Mouse (Mus musculus) midbrain, embryonic 10.5 days (tissue): ENCODE measurements around the gene Dis3l2. TPM values are rescaled to one million over a fixed set of nuclear protein-coding genes. Genes with fewer than 3 reads are reported as not detected.
A peak's percentile ranks its signal among the peaks of the same experiment; 100 is the strongest.

Experiments used
- DNase-seq: peaks from one replicate; pipeline ENCODE4 v3.0.0-alpha.2; 2017; ENCODE audit warnings: low spot score
- H3K27ac ChIP-seq: fragments of 300-500 bp; sonication (generic); replicated peaks from 2 replicates; pipeline ENCODE4 v1.5.1; 2016; ENCODE audit warnings: mild to moderate bottlenecking
- H3K27me3 ChIP-seq: fragments of 300-500 bp; sonication (generic); 2 replicates; pipeline ENCODE4 v1.6.1; 2016; ENCODE audit warnings: low read depth, mild to moderate bottlenecking; ENCODE audit not compliant: poor library complexity, severe bottlenecking
- H3K36me3 ChIP-seq: fragments of 300-500 bp; sonication (generic); 2 replicates; pipeline ENCODE4 v1.6.1; 2016; ENCODE audit warnings: mild to moderate bottlenecking, moderate library complexity
- H3K4me1 ChIP-seq: fragments of 300-500 bp; sonication (generic); 2 replicates; pipeline ENCODE4 v1.6.1; 2016
- H3K4me3 ChIP-seq: fragments of 300-500 bp; sonication (generic); 2 replicates; pipeline ENCODE4 v1.5.1; 2016; ENCODE audit warnings: mild to moderate bottlenecking, moderate library complexity
- H3K9me3 ChIP-seq: fragments of 300-500 bp; sonication (generic); replicated peaks from 2 replicates; pipeline ENCODE4 v1.6.1; 2016; ENCODE audit warnings: mild to moderate bottlenecking
- WGBS: fragments of 180-500 bp; shearing (Covaris S2); methylation state at CpG from one replicate; pipeline ENCODE4 v1.1.7; 2016; 5-methylcytosine and 5-hydroxymethylcytosine counted together
- polyA plus RNA-seq: library from polyadenylated mRNA; unstranded; fragments of >200 nt; fragmentation: Nextera tagmentation; extraction: Ambion mirVana; gene quantifications from 2 replicates; pipeline ENCODE4 v1.2.1, GENCODE M21; 2016

Gene Dis3l2
- polyA plus RNA-seq, 1 experiment from 2014 or later = 33.3 TPM

DNA sequence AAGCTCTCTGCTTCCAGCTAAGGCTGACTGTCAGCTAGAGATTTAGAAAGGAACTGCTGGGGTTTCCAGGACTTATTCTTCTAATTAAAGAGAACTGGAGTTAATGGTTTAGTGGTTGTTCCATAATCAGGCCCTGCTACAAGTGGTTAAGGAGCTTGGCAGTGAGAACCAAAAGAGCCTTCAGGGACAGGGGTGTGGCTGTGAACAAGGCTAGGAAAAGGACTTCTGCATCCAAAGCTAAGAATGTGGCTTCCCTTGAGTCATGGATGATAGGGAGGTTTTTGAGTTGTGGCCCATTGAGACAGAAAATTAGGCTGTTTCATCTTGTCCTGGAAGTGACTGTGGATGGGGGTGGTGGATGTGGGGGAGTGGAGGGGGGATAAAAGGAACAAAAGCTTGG lies 252.2 kb downstream of the Dis3l2 start:
- no peak overlapping the region for H3K4me3 ChIP-seq
- H3K4me1 ChIP-seq = no peaks in the 10 kb centered on the region
- peaks cover 5% of the 10 kb centered on the region; the same call in 1 of the 2 replicates for H3K36me3 ChIP-seq
- DNase-seq = no peak
- no peaks in the 10 kb centered on the region for H3K9me3 ChIP-seq
- no peak overlapping the region for H3K27ac ChIP-seq
- no peaks in the 10 kb centered on the region for H3K27me3 ChIP-seq

GRCm38 (mm10) chr1:86968261-86968964 lies 264.8 kb downstream of the Dis3l2 start:
- 51% methylated on average over 6 of the region's 6 CpGs for WGBS
- Histone ChIP-seq H3K36me3 (no peaks in the 10 kb centered on the region), H3K27ac (no peak overlapping the region), H3K9me3 (no peaks in the 10 kb centered on the region), H3K4me1 (peaks cover 4% of the 10 kb centered on the region), H3K27me3 (no peaks in the 10 kb centered on the region), H3K4me3 (no peak overlapping the region)
- DNase-seq = no peak

DNA sequence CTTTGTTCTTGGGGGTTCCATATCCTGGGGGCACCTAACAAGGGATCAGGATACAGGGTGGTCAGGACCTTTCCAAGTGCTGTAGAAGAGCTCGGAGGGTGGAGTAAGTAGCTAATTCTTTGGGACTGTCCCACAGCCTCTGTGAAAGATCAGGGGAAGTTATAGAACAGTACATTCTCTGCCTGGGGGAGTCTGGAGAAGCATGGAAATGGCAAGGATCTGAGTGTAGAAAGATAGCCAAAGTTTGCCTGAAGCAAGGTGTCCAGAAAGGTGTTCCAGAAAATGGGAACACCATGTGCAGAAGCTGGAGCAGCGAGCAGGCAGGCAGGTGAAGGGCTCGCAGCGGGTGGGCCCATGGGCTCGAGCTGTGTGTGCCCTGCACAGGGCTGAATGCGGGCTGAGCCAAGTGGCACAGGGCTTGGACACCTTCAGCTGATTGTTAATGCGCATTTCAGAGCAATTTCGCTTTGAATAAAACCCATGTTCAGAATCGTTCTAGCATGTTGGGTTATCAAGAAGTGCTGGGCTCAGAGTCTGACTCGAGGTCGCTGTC lies 265.6 kb downstream of the Dis3l2 start:
- H3K36me3 ChIP-seq = no peaks in the 10 kb centered on the region
- H3K27me3 ChIP-seq = no peaks in the 10 kb centered on the region
- DNase-seq = no peak
- no peak overlapping the region for H3K4me3 ChIP-seq
- H3K9me3 ChIP-seq = no peaks in the 10 kb centered on the region
- 78% methylated on average over 11 of the region's 11 CpGs for WGBS
- H3K4me1 ChIP-seq = peaks cover 4% of the 10 kb centered on the region
- peak overlapping the region; percentile 42; the same call in 1 of the 2 replicates for H3K27ac ChIP-seq

DNA sequence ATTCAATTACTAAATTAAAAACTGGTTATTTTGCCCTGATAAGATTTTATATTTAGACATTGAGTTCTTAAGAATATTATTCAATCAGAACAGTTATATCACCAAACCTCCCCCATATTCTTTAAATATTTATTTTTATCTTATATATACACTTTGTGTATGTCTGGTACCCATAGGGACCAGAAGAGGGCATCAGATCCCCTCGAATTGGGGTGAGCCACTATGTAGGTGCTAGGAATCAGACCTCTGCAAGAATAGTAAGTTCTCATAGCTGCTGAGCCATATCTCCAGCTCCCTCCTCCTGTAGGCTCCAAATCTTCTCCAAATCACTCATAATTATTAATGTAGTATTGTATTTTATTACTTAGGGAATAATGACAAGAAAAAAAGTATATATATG lies 269.1 kb downstream of the Dis3l2 start:
- no peaks in the 10 kb centered on the region for H3K9me3 ChIP-seq
- H3K4me1 ChIP-seq = peaks cover 4% of the 10 kb centered on the region
- no peak overlapping the region for H3K27ac ChIP-seq
- no peak for DNase-seq
- WGBS = 50% methylated on average over 1 of the region's 1 CpGs
- no peaks in the 10 kb centered on the region for H3K27me3 ChIP-seq
- no peaks in the 10 kb centered on the region for H3K36me3 ChIP-seq
- no peak overlapping the region for H3K4me3 ChIP-seq

DNA sequence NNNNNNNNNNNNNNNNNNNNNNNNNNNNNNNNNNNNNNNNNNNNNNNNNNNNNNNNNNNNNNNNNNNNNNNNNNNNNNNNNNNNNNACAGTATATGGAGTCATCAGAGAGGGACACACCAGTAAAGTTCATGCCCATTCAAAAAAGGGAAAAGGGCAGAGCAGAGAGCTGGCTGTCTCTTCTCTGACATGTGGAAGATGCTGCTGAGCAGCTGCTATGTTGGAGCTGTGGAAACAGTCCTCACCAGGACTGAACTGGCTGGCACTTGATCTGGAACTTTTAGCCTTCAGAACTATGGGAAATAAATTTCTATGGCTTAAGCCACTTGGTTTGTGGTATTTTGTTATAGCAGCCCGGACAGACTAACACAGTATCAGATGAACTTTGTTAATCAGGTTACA lies 273.4 kb downstream of the Dis3l2 start:
- no peaks in the 10 kb centered on the region for H3K36me3 ChIP-seq
- no peak overlapping the region for H3K4me3 ChIP-seq
- 94% methylated on average over 1 of the region's 1 CpGs for WGBS
- H3K27ac ChIP-seq = no peak overlapping the region
- H3K4me1 ChIP-seq = no peaks in the 10 kb centered on the region
- no peak for DNase-seq
- H3K27me3 ChIP-seq = no peaks in the 10 kb centered on the region
- no peaks in the 10 kb centered on the region for H3K9me3 ChIP-seq

- Histone ChIP-seq H3K9me3 (no peaks in the 10 kb centered on the region), H3K4me3 (no peak overlapping the region), H3K27ac (no peak overlapping the region), H3K36me3 (0 out of 2 replicates have a peak, but pooled peaks cover 3% of the 10 kb centered on the region), H3K4me1 (no peaks in the 10 kb centered on the region), H3K27me3 (no peaks in the 10 kb centered on the region)
- no peak for DNase-seq
Measured at GRCm38 (mm10) chr1:86986372-86986771, 282.8 kb downstream of the Dis3l2 start.

- WGBS = 39% methylated on average over 5 of the region's 5 CpGs
- Histone ChIP-seq H3K4me3 (no peak overlapping the region), H3K4me1 (peaks cover 14% of the 10 kb centered on the region), H3K36me3 (0 out of 2 replicates have a peak, but pooled peaks cover 3% of the 10 kb centered on the region), H3K9me3 (no peaks in the 10 kb centered on the region), H3K27me3 (no peaks in the 10 kb centered on the region), H3K27ac (no peak overlapping the region)
- no peak for DNase-seq
Measured at GRCm38 (mm10) chr1:86992849-86993248, 289.2 kb downstream of the Dis3l2 start.

GRCm38 (mm10) chr1:86994023-86994422 lies 290.4 kb downstream of the Dis3l2 start:
- 0 out of 2 replicates have a peak, but pooled peaks cover 3% of the 10 kb centered on the region for H3K36me3 ChIP-seq
- peaks cover 14% of the 10 kb centered on the region for H3K4me1 ChIP-seq
- H3K27ac ChIP-seq = no peak overlapping the region
- no peak overlapping the region for H3K4me3 ChIP-seq
- no peaks in the 10 kb centered on the region for H3K27me3 ChIP-seq
- no peaks in the 10 kb centered on the region for H3K9me3 ChIP-seq
- DNase-seq = no peak

GRCm38 (mm10) chr1:86998051-86998450 lies 294.4 kb downstream of the Dis3l2 start:
- WGBS = 84% methylated on average over 2 of the region's 2 CpGs
- H3K4me3 ChIP-seq = no peak overlapping the region
- no peak for DNase-seq

DNA sequence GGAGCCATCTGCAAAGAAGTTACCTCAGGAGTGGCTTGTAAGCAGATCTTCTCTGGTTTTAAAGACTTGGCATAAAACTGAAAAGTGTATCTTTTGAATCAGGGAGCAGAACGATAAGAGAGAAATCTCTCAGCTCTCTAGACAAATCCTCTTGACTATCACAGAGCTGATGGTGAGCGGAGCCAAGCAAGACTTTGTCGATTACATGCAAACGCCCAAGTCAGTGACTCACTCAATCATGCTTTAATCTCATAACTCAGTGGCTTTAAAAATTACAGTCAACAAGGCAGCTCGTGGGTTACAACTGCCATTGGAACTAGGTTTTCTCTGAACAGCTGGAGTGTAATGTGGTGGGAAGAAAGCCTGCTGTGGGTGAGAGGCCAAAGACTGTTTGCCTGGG lies 297.8 kb downstream of the Dis3l2 start:
- WGBS = 89% methylated on average over 5 of the region's 5 CpGs
- H3K27ac ChIP-seq = no peak overlapping the region

More at GRCm38 (mm10) chr1:86998051-86998450, 294.4 kb downstream of the Dis3l2 start:
- no peaks in the 10 kb centered on the region for H3K9me3 ChIP-seq
- no peak overlapping the region for H3K27ac ChIP-seq
- no peaks in the 10 kb centered on the region for H3K27me3 ChIP-seq
- H3K4me1 ChIP-seq = peaks cover 16% of the 10 kb centered on the region
- no peaks in the 10 kb centered on the region for H3K36me3 ChIP-seq

GRCm38 (mm10) chr1:87002545-87003168 lies 299.0 kb downstream of the Dis3l2 start:
- DNase-seq = peak; percentile 30
- H3K4me1 ChIP-seq = peaks cover 22% of the 10 kb centered on the region
- H3K27me3 ChIP-seq = no peaks in the 10 kb centered on the region
- H3K4me3 ChIP-seq = no peak overlapping the region
- H3K9me3 ChIP-seq = no peaks in the 10 kb centered on the region
- H3K27ac ChIP-seq = peak overlapping the region; percentile 64; the same call in 1 of the 2 replicates
- 53% methylated on average over 9 of the region's 9 CpGs for whole genome bisulfite sequencing
- 0 out of 2 replicates have a peak, but pooled peaks cover 4% of the 10 kb centered on the region for H3K36me3 ChIP-seq

More for the DNA sequence above, 297.8 kb downstream of the Dis3l2 start:
- Histone ChIP-seq H3K4me3 (no peak overlapping the region), H3K9me3 (no peaks in the 10 kb centered on the region), H3K27me3 (no peaks in the 10 kb centered on the region), H3K36me3 (0 out of 2 replicates have a peak, but pooled peaks cover 4% of the 10 kb centered on the region), H3K4me1 (peaks cover 22% of the 10 kb centered on the region)
- DNase-seq = no peak

GRCm38 (mm10) chr1:87003169-87003552 lies 299.6 kb downstream of the Dis3l2 start:
- WGBS = 32% methylated on average over 2 of the region's 2 CpGs
- peak; percentile 17 for DNase-seq
- Histone ChIP-seq H3K27me3 (no peaks in the 10 kb centered on the region), H3K4me1 (peaks cover 25% of the 10 kb centered on the region), H3K27ac (peak overlapping the region; percentile 76), H3K9me3 (no peaks in the 10 kb centered on the region), H3K36me3 (0 out of 2 replicates have a peak, but pooled peaks cover 4% of the 10 kb centered on the region), H3K4me3 (no peak overlapping the region)

GRCm38 (mm10) chr1:87006425-87006824 lies 302.8 kb downstream of the Dis3l2 start:
- Histone ChIP-seq H3K27me3 (no peaks in the 10 kb centered on the region), H3K4me1 (peaks cover 33% of the 10 kb centered on the region), H3K4me3 (no peak overlapping the region), H3K9me3 (no peaks in the 10 kb centered on the region), H3K36me3 (0 out of 2 replicates have a peak, but pooled peaks cover 4% of the 10 kb centered on the region), H3K27ac (no peak overlapping the region)
- 97% methylated on average over 1 of the region's 1 CpGs for whole genome bisulfite sequencing
- no peak for DNase-seq
